Mouse (Mus musculus): ENCODE results near the gene Spata5.

- TF ChIP-seq CTCF (IDR thresholded peaks at IDR 0.05; ENCODE audit: low read depth) = no peak
- no peak for TF ChIP-seq EP300 (optimal IDR thresholded peaks at IDR 0.05)
These were observed 136.9 kb downstream of the Spata5 start for GRCm38 (mm10) chr3:37556412-37557113.
